Mouse (Mus musculus): ENCODE measurements at regions not wholly inside any gene's neighbourhood (a gene's known extent, or its start where the extent isn't known, plus 50 kb on each side); places are given as distances from the start of the nearest gene placed in this dataset.
A peak's percentile ranks its signal among the peaks of the same experiment; 100 is the strongest.

DNA sequence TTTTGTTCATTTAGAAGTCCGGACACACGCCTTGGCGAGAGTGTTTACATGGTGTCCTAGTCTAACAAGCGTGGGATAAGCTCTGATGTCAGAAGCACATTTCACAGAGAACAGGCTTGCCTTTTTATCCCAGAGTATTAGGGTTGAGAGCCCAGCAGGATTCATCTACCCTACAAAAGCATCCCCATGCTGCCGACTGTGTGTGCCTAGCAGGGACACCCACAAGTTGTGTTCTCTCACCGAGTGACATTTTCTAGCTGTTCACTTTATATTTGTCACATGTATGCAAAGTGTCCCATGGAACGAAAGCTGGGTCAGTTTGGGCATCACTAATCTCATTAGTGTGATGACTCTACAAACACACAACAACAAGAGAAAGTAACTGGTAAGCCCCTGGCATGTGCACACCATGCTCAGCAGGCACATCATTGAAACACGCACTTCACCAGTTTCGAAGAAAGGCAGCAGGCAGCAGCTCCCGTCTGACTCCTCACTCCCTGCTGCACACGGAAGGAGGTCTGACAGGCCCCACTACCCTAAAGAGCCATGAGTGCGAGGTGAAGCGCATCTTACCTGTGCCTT is 539.8 kb upstream of the Adgrl2 start:
- 90% methylated on average over 13 of the region's 13 CpGs for WGBS
- ATAC-seq, result no peak

DNA sequence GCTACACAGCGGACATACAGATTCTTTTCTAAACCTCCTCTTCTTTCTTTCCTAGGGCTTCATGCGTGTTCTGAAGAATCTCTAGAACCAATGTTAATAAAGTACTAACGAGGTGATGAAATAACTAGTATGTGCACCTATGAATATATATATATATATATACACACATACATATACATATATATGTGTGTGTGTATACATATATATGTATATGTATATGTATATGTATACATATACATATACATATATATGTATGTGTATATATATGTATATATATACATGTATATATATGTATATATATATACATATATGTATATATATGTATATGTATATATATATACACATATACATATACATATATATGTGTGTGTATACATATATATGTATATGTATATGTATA is 536.2 kb upstream of the Adgrl2 start:
- no peaks in the 10 kb centered on the region for H3K36me3 ChIP-seq (ENCODE audit: control insufficient read depth, insufficient read depth)
- 96% methylated on average over 3 of the region's 3 CpGs for WGBS
- H3K4me2 ChIP-seq (replicated peaks; ENCODE audit: low read depth), result no peak overlapping the region
- H3K4me1 ChIP-seq (replicated peaks; ENCODE audit: control insufficient read depth, insufficient read depth, low read length), result no peaks in the 10 kb centered on the region
- no peaks in the 10 kb centered on the region for H3K9me3 ChIP-seq (ENCODE audit: control insufficient read depth)
- H3K9ac ChIP-seq (ENCODE audit: low read depth, low read length), result no peak overlapping the region
- H3K27ac ChIP-seq (ENCODE audit: low read depth, low read length), result no peak overlapping the region
- no peaks in the 10 kb centered on the region for H3K27me3 ChIP-seq (replicated peaks; ENCODE audit: control insufficient read depth, insufficient read depth, low read length)
- H3K4me3 ChIP-seq (ENCODE audit: low read depth, low read length), result no peak overlapping the region
- TF ChIP-seq CTCF (IDR thresholded peaks at IDR 0.05; ENCODE audit: low read depth), result no peak
- no peak for ATAC-seq

More for the DNA sequence above, 539.8 kb upstream of the Adgrl2 start:
- H3K9ac ChIP-seq (ENCODE audit: low read depth, low read length), result no peak overlapping the region
- no peaks in the 10 kb centered on the region for H3K36me3 ChIP-seq (ENCODE audit: control insufficient read depth, insufficient read depth)
- no peak overlapping the region for H3K27ac ChIP-seq (ENCODE audit: low read depth, low read length)
- no peaks in the 10 kb centered on the region for H3K9me3 ChIP-seq (ENCODE audit: control insufficient read depth)
- H3K4me2 ChIP-seq (replicated peaks; ENCODE audit: low read depth), result no peak overlapping the region
- no peaks in the 10 kb centered on the region for H3K4me1 ChIP-seq (replicated peaks; ENCODE audit: control insufficient read depth, insufficient read depth, low read length)
- no peaks in the 10 kb centered on the region for H3K27me3 ChIP-seq (replicated peaks; ENCODE audit: control insufficient read depth, insufficient read depth, low read length)
- TF ChIP-seq CTCF (IDR thresholded peaks at IDR 0.05; ENCODE audit: low read depth), result no peak
- no peak overlapping the region for H3K4me3 ChIP-seq (ENCODE audit: low read depth, low read length)

DNA sequence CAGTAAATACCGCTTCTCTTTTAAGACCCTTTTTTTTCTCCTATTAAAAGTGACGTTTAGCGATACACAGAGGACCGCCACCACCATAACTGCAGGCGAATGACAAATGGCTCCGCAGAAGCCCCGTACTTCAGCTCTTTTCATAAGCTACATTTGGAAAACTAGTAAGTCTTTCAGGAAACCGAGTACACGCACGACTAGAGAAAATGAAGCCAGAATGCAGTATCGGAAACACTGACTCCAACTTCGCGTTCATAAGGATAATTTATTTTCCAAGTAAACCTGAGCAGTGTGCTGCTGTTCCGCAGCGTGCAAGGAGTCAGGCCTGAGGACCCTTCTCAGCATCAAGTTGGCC is 529.2 kb upstream of the Adgrl2 start:
- no peaks in the 10 kb centered on the region for H3K36me3 ChIP-seq (ENCODE audit: control insufficient read depth, insufficient read depth)
- H3K4me1 ChIP-seq (replicated peaks; ENCODE audit: control insufficient read depth, insufficient read depth, low read length), result no peaks in the 10 kb centered on the region
- H3K27me3 ChIP-seq (replicated peaks; ENCODE audit: control insufficient read depth, insufficient read depth, low read length), result 0 out of 2 replicates have a peak, but pooled peaks cover 6% of the 10 kb centered on the region
- no peak for ATAC-seq
- WGBS, result 19% methylated on average over 15 of the region's 15 CpGs
- peak overlapping the region; percentile 30 for H3K4me3 ChIP-seq (ENCODE audit: low read depth, low read length)
- H3K9ac ChIP-seq (ENCODE audit: low read depth, low read length), result no peak overlapping the region
- no peak overlapping the region for H3K27ac ChIP-seq (ENCODE audit: low read depth, low read length)
- H3K4me2 ChIP-seq (replicated peaks; ENCODE audit: low read depth), result peak overlapping the region; percentile 64
- H3K9me3 ChIP-seq (ENCODE audit: control insufficient read depth), result no peaks in the 10 kb centered on the region
- no peak for TF ChIP-seq CTCF (IDR thresholded peaks at IDR 0.05; ENCODE audit: low read depth)

DNA sequence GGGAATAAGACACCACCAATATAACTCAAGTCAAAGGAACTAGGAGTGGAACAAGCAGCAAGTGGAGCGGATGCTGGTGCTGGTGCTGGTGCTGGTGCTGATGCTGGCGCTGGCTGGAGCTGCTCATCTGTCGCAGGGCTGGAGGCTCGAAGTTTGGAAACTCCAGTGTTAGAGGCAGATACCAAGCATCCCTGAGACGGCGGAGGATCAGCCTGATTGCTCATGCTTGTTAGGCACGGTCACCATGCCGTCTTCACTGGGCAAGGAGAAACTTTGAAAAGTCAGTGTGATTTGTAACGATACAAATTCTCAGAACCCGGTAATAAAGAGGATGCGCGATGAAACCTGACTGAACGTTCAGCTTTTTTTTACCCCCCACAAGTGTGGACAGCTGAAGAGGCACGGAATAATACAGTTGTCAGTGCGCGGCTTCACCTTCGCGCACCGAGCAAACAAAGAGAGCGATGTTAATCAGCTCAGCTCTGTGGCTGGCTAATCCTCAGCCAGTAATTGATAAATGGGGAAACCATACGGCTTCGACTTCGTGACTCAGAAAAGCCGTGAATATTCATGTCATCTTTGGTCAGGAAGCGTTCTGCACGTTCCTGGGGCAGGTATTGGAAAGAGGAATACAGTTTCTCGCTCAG is 528.7 kb upstream of the Adgrl2 start:
- WGBS, result 8% methylated on average over 27 of the region's 27 CpGs
- Histone ChIP-seq H3K27me3 (replicated peaks; ENCODE audit: control insufficient read depth, insufficient read depth, low read length) (0 out of 2 replicates have a peak, but pooled peaks cover 6% of the 10 kb centered on the region), H3K27ac (ENCODE audit: low read depth, low read length) (no peak overlapping the region), H3K9ac (ENCODE audit: low read depth, low read length) (no peak overlapping the region), H3K4me1 (replicated peaks; ENCODE audit: control insufficient read depth, insufficient read depth, low read length) (no peaks in the 10 kb centered on the region), H3K4me2 (replicated peaks; ENCODE audit: low read depth) (peak overlapping the region; percentile 64), H3K36me3 (ENCODE audit: control insufficient read depth, insufficient read depth) (no peaks in the 10 kb centered on the region), H3K4me3 (ENCODE audit: low read depth, low read length) (peak overlapping the region; percentile 30), H3K9me3 (ENCODE audit: control insufficient read depth) (no peaks in the 10 kb centered on the region)
- ATAC-seq, result no peak
- no peak for TF ChIP-seq CTCF (IDR thresholded peaks at IDR 0.05; ENCODE audit: low read depth)

DNA sequence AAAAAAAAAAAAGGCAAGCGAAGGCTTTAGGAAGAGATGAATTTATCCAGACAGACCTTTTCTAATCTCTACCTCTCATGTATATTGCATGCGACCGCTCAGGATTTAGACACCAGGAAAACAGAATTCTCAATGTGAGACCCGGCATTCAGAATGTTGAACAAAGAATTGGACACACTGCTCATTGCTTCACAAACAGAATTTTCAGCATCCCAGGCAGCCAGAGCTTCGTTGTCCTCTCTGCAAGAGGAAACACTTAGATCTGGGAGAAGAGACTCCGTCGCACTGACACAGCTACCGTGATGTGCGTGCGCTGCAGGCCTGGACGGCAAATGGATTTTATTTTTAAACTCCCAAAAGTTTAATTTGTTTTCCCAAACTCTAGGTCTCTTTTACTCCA is 527.2 kb upstream of the Adgrl2 start:
- no peak overlapping the region for H3K27ac ChIP-seq (ENCODE audit: low read depth, low read length)
- 90% methylated on average over 11 of the region's 11 CpGs for WGBS
- ATAC-seq, result no peak
- no peak for TF ChIP-seq CTCF (IDR thresholded peaks at IDR 0.05; ENCODE audit: low read depth)
- H3K9ac ChIP-seq (ENCODE audit: low read depth, low read length), result no peak overlapping the region
- H3K9me3 ChIP-seq (ENCODE audit: control insufficient read depth), result no peaks in the 10 kb centered on the region
- H3K4me2 ChIP-seq (replicated peaks; ENCODE audit: low read depth), result no peak overlapping the region
- H3K27me3 ChIP-seq (replicated peaks; ENCODE audit: control insufficient read depth, insufficient read depth, low read length), result 0 out of 2 replicates have a peak, but pooled peaks cover 6% of the 10 kb centered on the region
- no peaks in the 10 kb centered on the region for H3K36me3 ChIP-seq (ENCODE audit: control insufficient read depth, insufficient read depth)
- H3K4me1 ChIP-seq (replicated peaks; ENCODE audit: control insufficient read depth, insufficient read depth, low read length), result no peaks in the 10 kb centered on the region
- no peak overlapping the region for H3K4me3 ChIP-seq (ENCODE audit: low read depth, low read length)

DNA sequence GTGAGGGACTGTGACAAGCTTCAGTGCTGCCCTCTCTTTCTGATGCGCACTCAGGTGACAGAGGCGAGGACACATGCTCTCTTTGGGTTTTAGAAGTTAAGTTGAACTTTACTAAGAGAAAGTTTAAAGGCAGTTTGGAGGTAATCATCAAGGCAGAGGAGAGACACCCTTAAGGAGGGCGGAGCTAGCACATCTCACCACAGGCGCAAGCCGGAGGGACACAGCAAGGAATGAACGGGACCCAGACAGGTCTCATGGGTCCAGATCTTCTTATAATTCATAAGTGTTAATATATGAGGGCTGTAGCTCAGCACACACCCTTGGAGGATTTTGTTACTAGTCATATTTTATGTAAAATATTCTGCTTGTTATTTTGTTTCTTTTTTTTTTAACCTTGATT is 518.8 kb upstream of the Adgrl2 start:
- no peak for TF ChIP-seq CTCF (IDR thresholded peaks at IDR 0.05; ENCODE audit: low read depth)
- H3K9ac ChIP-seq (ENCODE audit: low read depth, low read length), result no peak overlapping the region
- no peaks in the 10 kb centered on the region for H3K27me3 ChIP-seq (replicated peaks; ENCODE audit: control insufficient read depth, insufficient read depth, low read length)
- H3K27ac ChIP-seq (ENCODE audit: low read depth, low read length), result no peak overlapping the region
- no peak for ATAC-seq
- no peak overlapping the region for H3K4me2 ChIP-seq (replicated peaks; ENCODE audit: low read depth)
- no peaks in the 10 kb centered on the region for H3K4me1 ChIP-seq (replicated peaks; ENCODE audit: control insufficient read depth, insufficient read depth, low read length)
- no peak overlapping the region for H3K4me3 ChIP-seq (ENCODE audit: low read depth, low read length)
- 91% methylated on average over 6 of the region's 6 CpGs for WGBS
- H3K36me3 ChIP-seq (ENCODE audit: control insufficient read depth, insufficient read depth), result no peaks in the 10 kb centered on the region
- no peaks in the 10 kb centered on the region for H3K9me3 ChIP-seq (ENCODE audit: control insufficient read depth)

All from intestine, postnatal 0 days (tissue).